Mouse (Mus musculus) intestine, embryonic 14.5 days (tissue): Measurements from ENCODE around the gene Slco4a1. TPM values are rescaled to one million over a fixed set of nuclear protein-coding genes. Genes with fewer than 3 reads are reported as not detected.
A peak's percentile ranks its signal among the peaks of the same experiment; 100 is the strongest.

Source experiments
- ATAC-seq: fragments of 200-750 bp; cut with Nextera tagmentation; replicated peaks from 2 replicates; pipeline ENCODE4 v1.8.0; 2017; ENCODE audit warnings: low read depth, moderate number of reproducible peaks, moderate TSS enrichment, moderate library complexity; ENCODE audit not compliant: low FRiP score, low TSS enrichment
- DNase-seq: peaks from one replicate; pipeline ENCODE4 v3.0.0-alpha.2; 2018; ENCODE audit warnings: low spot score
- H3K27ac ChIP-seq: fragments of 300-500 bp; sonication (generic); 2 replicates; pipeline ENCODE4 v1.5.1; 2014; ENCODE audit warnings: low read depth, mild to moderate bottlenecking, control low read depth
- H3K27me3 ChIP-seq: fragments of 300-500 bp; sonication (generic); replicated peaks from 2 replicates; pipeline ENCODE4 v1.6.1; 2014; ENCODE audit warnings: low read length, control low read depth; ENCODE audit not compliant: control insufficient read depth, insufficient read depth
- H3K36me3 ChIP-seq: fragments of 300-500 bp; sonication (generic); 2 replicates; pipeline ENCODE4 v1.6.1; 2014; ENCODE audit warnings: low read length, control low read depth; ENCODE audit not compliant: control insufficient read depth, insufficient read depth
- H3K4me1 ChIP-seq: fragments of 300-500 bp; sonication (generic); replicated peaks from 2 replicates; pipeline ENCODE4 v1.6.1; 2014; ENCODE audit warnings: low read length, control low read depth, mixed read lengths; ENCODE audit not compliant: control insufficient read depth, insufficient read depth
- H3K4me2 ChIP-seq: fragments of 300-500 bp; sonication (generic); 2 replicates; pipeline ENCODE4 v1.6.1; 2014; ENCODE audit warnings: low read length
- H3K4me3 ChIP-seq: fragments of 300-500 bp; sonication (generic); 2 replicates; pipeline ENCODE4 v1.5.1; 2014; ENCODE audit warnings: low read depth, low read length, control low read depth, mixed read lengths
- H3K9ac ChIP-seq: fragments of 300-500 bp; sonication (generic); 2 replicates; pipeline ENCODE4 v1.6.1; 2014; ENCODE audit warnings: mild to moderate bottlenecking, low read length
- H3K9me3 ChIP-seq: fragments of 300-500 bp; sonication (generic); 2 replicates; pipeline ENCODE4 v1.6.1; 2016; ENCODE audit warnings: low read length, control low read depth; ENCODE audit not compliant: control insufficient read depth
- WGBS: fragments of 180-500 bp; shearing (Covaris S2); extraction: QIAGEN DNeasy Blood & Tissue Kit; methylation state at CpG from one replicate; pipeline ENCODE4 v1.1.7; 2014; 5-methylcytosine and 5-hydroxymethylcytosine counted together
- polyA plus RNA-seq: library from polyadenylated mRNA; unstranded; fragments of >200 nt; fragmentation: Nextera tagmentation; extraction: Ambion mirVana; gene quantifications from 2 replicates; pipeline ENCODE4 v1.2.1, GENCODE M21; 2014

Gene Slco4a1
- polyA plus RNA-seq: 1.5 and 2.3 TPM in 2 replicates

DNA sequence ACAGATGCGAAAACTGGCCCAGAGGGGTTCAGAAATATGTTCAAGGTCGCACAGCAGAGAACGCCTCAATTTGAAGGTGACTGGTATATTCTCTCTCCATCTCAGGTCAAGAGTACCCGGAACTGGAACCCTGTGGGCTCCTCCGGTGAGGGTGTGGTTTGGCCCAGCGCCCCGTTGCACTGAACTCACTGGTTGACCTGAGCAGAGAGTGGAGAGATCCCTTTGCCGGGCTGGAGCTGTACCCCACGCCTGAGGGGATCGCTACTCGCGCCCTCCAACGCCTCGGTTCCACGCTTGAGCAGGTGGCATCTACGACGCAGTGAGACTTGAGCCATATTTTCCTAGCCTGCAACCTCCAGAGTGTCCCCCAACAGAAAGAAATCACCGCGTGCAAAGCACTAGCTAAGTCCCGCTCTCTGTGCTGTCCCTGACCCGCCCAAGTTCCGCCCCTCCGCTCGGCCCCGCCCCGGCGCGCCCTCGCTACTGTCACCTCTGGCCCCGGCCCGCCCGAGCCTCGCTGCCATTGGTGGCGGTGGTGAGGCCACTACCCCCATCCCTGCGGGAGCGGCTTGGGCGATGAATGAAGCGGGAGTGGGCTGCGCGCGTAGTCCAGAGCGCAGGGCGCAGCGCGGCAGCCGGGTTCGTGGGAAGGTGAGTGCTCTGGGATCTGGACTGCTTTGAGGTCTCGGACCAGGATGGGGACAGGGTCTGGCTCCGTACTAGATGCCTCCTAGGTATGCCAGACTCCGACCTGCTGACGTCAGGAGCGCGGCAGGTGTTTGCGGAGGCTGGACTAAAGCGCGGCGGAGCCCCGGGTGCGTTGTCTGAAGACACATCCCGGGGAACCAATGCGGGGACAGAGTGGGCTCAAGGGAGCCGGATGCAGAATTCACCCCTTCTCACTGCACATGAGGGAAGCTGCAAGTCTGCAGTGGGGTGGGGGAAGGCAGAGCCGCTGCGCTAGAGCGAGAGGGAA, at the start of gene Slco4a1:
Slco4a1 (plus strand) TSS at position 523 of the 976 bp plus-strand sequence.
- Histone ChIP-seq H3K4me1 (0 out of 2 replicates have a peak, but pooled peaks cover 6% of the 10 kb centered on the region), H3K27ac (no peak within 1 kb of the TSS), H3K27me3 (peaks cover 36% of the 10 kb centered on the region), H3K36me3 (no peaks in the 10 kb centered on the region), H3K9ac (0 out of 2 replicates have a peak within 1 kb of the TSS, but pooled peaks have one; percentile 16), H3K4me3 (peak within 1 kb of the TSS; percentile 37), H3K4me2 (peak within 1 kb of the TSS; percentile 62), H3K9me3 (no peaks in the 10 kb centered on the region)
- 1% methylated on average over 62 of the region's 65 CpGs for WGBS
- ATAC-seq (peak; percentile 95), DNase-seq (peak; percentile 87)

DNA sequence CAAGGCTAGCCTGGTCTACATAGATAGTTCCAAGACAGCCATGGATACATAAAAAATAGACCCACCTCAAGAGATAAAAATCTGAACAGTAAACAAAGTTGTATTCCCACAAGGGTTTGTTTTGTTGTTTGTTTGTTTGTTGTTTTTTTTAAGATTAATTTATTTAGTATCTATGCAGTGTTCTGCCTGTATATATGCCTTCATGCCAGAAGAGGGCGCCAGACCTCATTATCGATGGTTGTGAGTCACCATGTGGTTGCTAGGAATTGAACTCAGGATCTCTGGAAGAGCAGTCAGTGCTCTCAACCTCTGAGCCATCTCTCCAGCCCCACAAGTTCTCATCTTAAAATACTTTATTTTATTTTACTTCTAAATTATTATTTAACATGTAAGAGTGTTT, 47.6 kb upstream of the Slco4a1 start:
- Histone ChIP-seq H3K9ac (no peak overlapping the region), H3K4me2 (no peak overlapping the region), H3K27me3 (no peaks in the 10 kb centered on the region), H3K9me3 (no peaks in the 10 kb centered on the region), H3K4me3 (no peak overlapping the region), H3K36me3 (no peaks in the 10 kb centered on the region), H3K27ac (no peak overlapping the region), H3K4me1 (no peaks in the 10 kb centered on the region)
- ATAC-seq (no peak), DNase-seq (no peak)
- WGBS: 30% methylated on average over 2 of the region's 2 CpGs

DNA sequence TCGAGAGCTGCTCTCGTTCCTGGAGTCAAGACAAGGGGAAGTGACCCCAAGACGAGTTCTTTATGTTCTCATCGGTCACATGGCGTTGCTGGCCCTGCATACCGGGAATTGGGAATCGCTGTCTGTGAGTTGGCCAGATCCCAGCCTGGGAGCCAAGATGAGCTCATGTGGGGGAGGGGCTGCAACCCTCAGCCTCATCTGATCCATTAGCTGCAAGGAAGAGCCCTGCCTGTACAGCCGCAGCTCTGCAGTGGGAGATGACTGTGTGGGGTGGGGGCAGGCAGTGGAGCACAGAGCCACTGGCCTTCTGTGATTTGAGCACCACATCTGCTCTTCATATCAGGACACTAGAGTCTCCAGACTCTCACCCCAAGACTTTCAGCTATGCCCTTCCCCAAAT, 45.6 kb upstream of the Slco4a1 start:
- no peak overlapping the region for H3K4me3 ChIP-seq
- DNase-seq: no peak
- no peak overlapping the region for H3K4me2 ChIP-seq
- no peaks in the 10 kb centered on the region for H3K9me3 ChIP-seq
- WGBS: 70% methylated on average over 8 of the region's 8 CpGs
- no peak for ATAC-seq
- H3K4me1 ChIP-seq: no peaks in the 10 kb centered on the region
- H3K9ac ChIP-seq: no peak overlapping the region
- no peaks in the 10 kb centered on the region for H3K36me3 ChIP-seq
- no peak overlapping the region for H3K27ac ChIP-seq
- no peaks in the 10 kb centered on the region for H3K27me3 ChIP-seq

DNA sequence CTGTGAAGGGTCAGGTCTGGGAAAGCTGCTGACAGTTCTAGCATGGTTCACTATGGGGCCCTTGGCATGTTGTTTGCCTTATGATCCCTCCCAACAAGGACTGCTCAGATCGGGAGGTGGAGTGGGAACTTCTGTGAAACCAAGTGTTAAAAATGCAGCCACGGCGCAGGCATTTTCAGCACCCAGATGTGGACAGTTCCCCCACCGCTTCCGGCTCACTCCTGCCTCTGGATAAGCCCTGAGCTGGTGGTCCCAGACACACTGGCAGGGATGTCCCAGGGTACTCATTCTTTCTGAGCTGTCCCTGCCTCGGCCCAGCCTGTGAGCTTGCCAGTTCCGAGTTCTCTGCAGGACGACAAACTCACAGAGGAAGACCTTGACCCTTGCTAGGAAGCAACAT, 45.0 kb upstream of the Slco4a1 start:
- Histone ChIP-seq H3K9me3 (no peaks in the 10 kb centered on the region), H3K4me1 (no peaks in the 10 kb centered on the region), H3K27ac (no peak overlapping the region), H3K36me3 (no peaks in the 10 kb centered on the region), H3K9ac (no peak overlapping the region), H3K4me2 (no peak overlapping the region), H3K4me3 (no peak overlapping the region), H3K27me3 (no peaks in the 10 kb centered on the region)
- ATAC-seq (no peak), DNase-seq (peak; percentile 85)
- 13% methylated on average over 8 of the region's 8 CpGs for WGBS

DNA sequence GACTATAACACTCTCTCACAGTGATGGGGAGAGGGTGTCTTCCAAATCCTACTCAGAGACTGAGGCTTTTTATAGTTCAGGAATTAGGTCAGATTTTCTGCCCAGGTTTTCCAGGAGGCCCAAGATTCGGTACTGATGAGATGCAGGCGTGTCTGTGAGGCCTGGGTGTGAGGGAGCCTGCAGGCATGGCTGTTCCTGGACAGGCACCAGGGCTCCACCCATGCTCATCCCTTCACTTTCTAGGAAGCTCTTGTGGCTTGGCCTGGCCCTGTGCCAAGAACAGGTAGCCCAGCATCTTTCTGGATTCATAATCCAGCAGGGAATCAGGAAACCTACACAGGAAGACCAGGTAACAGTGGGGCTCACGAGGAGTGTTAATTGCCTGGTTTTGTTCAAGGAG, 40.4 kb upstream of the Slco4a1 start:
- H3K4me1 ChIP-seq: no peaks in the 10 kb centered on the region
- no peaks in the 10 kb centered on the region for H3K9me3 ChIP-seq
- no peak overlapping the region for H3K4me2 ChIP-seq
- ATAC-seq: no peak
- H3K36me3 ChIP-seq: no peaks in the 10 kb centered on the region
- H3K9ac ChIP-seq: no peak overlapping the region
- H3K27ac ChIP-seq: no peak overlapping the region
- DNase-seq: no peak
- H3K27me3 ChIP-seq: no peaks in the 10 kb centered on the region
- no peak overlapping the region for H3K4me3 ChIP-seq
- 58% methylated on average over 3 of the region's 3 CpGs for WGBS

DNA sequence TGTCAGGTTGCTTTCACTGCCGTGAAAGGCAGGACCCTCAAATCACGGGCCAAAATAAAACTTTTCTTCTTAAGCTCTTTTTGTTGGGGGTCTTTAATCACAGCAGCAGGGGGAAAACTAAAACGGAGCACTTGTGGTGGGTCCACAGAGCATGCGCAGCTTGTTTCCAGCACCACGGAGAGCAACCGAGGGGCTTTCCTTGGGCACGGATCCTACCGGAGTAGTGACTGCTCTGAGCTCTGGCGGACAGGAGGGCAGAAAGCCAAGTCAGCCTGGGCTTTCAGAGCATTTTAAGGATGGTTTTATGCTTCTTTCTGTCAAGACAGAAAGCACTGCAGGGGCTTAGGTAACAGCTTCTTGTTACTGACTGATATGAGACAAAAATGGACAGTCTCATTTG, 38.3 kb upstream of the Slco4a1 start:
- ATAC-seq (no peak), DNase-seq (peak; percentile 82)
- H3K9me3 ChIP-seq: no peaks in the 10 kb centered on the region
- no peaks in the 10 kb centered on the region for H3K27me3 ChIP-seq
- no peak overlapping the region for H3K27ac ChIP-seq
- H3K4me1 ChIP-seq: no peaks in the 10 kb centered on the region
- no peak overlapping the region for H3K4me3 ChIP-seq
- no peak overlapping the region for H3K4me2 ChIP-seq
- WGBS: 14% methylated on average over 9 of the region's 9 CpGs
- no peaks in the 10 kb centered on the region for H3K36me3 ChIP-seq
- H3K9ac ChIP-seq: no peak overlapping the region

DNA sequence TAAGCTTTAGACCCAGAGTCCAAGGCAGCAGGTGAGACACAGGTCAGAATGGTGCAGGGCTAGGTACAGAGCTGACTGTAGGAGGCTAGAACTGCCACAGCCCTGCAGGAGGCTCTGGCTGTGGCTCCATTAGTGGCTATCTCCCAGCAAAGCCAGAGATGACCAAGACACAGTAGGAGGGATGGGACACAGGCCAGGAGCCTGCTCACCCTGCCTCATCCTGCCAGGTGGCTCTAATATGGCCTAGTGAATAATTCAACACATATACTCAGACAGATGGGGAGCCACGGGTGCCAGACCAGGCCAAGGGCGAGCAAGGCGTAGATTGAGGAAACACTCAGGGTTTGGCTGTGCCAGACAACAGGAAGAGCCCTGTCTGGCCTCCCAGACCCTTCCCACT, 35.4 kb upstream of the Slco4a1 start:
- Histone ChIP-seq H3K36me3 (no peaks in the 10 kb centered on the region), H3K4me2 (no peak overlapping the region), H3K27ac (no peak overlapping the region), H3K4me1 (no peaks in the 10 kb centered on the region), H3K4me3 (no peak overlapping the region), H3K27me3 (no peaks in the 10 kb centered on the region), H3K9me3 (no peaks in the 10 kb centered on the region), H3K9ac (no peak overlapping the region)
- 85% methylated on average over 3 of the region's 3 CpGs for WGBS
- no peak for ATAC-seq
- no peak for DNase-seq

DNA sequence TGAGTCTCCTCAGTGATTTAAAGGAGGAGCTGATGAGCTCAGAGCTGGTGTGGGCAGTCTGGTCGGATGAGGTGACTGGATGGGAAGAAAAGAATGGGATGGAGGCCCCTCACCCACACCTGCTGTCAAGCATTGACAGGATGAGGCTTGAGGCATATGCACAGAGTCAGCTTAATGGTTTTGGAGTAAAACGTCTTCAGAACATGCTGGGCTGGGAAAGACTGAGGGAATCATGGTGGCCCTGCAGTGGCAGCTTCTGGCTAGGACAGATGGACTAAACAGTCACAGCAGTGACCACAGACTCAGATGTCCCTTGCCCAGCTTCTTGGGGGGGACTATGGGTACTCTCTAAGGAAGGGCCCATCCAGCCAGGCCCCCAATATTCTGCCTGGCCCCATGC, 30.9 kb upstream of the Slco4a1 start:
- 42% methylated on average over 2 of the region's 2 CpGs for WGBS
- H3K9ac ChIP-seq: no peak overlapping the region
- no peak for DNase-seq

DNA sequence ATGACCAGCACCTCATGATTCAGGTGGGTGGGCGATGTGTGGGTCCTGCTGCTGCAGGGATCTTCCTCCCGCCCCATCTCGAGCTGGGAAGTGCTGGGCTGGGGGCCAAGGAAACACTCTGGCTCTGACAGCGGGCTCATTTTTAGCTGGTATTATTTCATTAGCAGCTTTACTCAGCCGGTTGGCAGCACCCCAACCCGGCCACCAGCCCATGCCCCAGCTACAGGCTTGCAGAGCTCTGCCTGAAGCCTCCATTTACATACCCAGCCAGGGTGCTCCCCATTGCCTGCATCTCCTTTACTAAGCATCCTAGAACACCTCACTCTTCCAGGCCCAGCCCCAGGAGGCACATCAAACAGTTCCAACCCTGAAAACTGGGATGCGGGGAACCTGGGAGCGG, 29.0 kb upstream of the Slco4a1 start:
- no peak overlapping the region for H3K4me2 ChIP-seq
- no peak for ATAC-seq
- H3K36me3 ChIP-seq: no peaks in the 10 kb centered on the region
- no peak overlapping the region for H3K4me3 ChIP-seq
- WGBS: 62% methylated on average over 8 of the region's 8 CpGs
- no peak overlapping the region for H3K27ac ChIP-seq
- no peaks in the 10 kb centered on the region for H3K9me3 ChIP-seq
- H3K9ac ChIP-seq: no peak overlapping the region
- no peaks in the 10 kb centered on the region for H3K4me1 ChIP-seq
- no peak for DNase-seq
- H3K27me3 ChIP-seq: no peaks in the 10 kb centered on the region

More for the DNA sequence above, 30.9 kb upstream of the Slco4a1 start:
- Histone ChIP-seq H3K4me1 (no peaks in the 10 kb centered on the region), H3K27ac (no peak overlapping the region), H3K4me3 (no peak overlapping the region), H3K27me3 (no peaks in the 10 kb centered on the region), H3K9me3 (no peaks in the 10 kb centered on the region), H3K36me3 (no peaks in the 10 kb centered on the region), H3K4me2 (no peak overlapping the region)
- ATAC-seq: no peak
